Mouse (Mus musculus) kidney, adult 2 months (tissue): ENCODE data around the gene Napepld.

Experiments
- CTCF ChIP-seq: fragments of 200-500 bp; conservative IDR thresholded peaks from 2 replicates; pipeline ENCODE4 v1.5.1; 2011; ENCODE audit warnings: low read depth, mild to moderate bottlenecking, control low read depth, low read length, moderate library complexity, mixed read lengths; ENCODE audit not compliant: insufficient read depth, insufficient read length
- POLR2A ChIP-seq: fragments of 200-500 bp; IDR thresholded peaks from one replicate; pipeline ENCODE4 v1.6.1; 2011; ENCODE audit warnings: low read depth, low read length, control low read depth

GRCm38 (mm10) chr5:21701351-21702008 is at the start of gene Napepld:
- TF ChIP-seq CTCF (no peak), POLR2A (peak; percentile 90)
